Mouse (Mus musculus): ENCODE results near the gene Rpl36al. TPM values are rescaled to one million over a fixed set of nuclear protein-coding genes. Genes with fewer than 3 reads are reported as not detected.
"Not testable (repeated sequence)": the region's sequence is repeated elsewhere in the genome, so short reads cannot be mapped to it uniquely, and the experiment has no call there.

The Rpl36al gene
- total RNA-seq, 2 experiments from 2014 or later, result 310 to 322 TPM

DNA sequence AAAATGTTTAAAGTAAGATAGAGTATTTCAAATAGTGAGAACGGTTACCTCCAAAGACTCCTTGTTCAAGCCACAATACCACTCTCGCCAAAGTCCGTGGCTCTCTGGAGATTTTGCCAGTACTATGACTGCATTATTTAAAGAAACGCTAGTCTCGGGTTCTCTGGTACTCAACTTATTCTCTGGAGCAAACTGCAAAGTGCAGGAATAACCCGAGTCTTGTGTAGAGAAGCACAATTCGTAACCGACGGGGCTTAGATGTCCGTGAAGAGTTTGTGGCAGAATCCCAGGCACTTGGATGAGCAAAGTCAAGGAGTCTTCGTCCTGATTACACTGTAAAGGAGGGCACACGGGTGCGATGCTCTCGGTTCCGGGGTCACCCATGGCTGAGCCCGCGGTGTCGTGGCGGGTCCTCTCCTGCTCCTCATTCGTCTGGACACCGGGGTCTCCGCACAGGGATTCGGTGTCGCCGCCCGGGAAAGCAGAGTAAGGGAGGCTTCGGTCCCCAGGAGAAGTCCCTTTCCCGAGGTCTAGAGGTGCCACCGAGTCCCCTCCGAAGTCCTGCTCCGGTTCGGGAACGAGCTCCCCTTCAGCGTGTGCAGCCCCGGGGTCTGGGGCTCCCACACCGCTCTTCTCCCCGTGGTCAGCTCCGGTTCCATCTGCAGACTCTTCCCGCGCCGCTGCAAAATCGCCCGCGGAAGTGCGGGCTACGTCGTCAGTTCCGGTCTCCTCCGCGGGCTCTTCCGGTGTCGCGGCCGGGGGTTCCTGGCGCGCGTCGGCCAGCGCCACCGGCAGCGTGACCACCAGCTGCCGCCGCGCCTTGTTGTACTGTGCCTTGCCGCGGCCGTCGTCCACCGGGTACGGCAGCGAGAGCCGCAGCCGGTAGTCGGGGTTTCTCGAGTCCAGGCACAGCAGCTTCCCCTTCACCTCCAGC lies 12.8 kb upstream of the Rpl36al start, which contains the start of gene Gm49383:
TSS of gene Gm49383 (minus strand) at position 661 of the 934 bp plus-strand sequence.
- peak; percentile 43 to 72 for DNase-seq (ENCODE audit: low spot score in 2 of 2)

GRCm38 (mm10) chr12:69192637-69193036 lies 8.8 kb upstream of the Rpl36al start:
- no peak for DNase-seq (ENCODE audit: low spot score in 2 of 2)

- no peak for DNase-seq (ENCODE audit: low spot score in 2 of 2)
These were observed 7.5 kb upstream of the Rpl36al start for GRCm38 (mm10) chr12:69191396-69191795.

DNA sequence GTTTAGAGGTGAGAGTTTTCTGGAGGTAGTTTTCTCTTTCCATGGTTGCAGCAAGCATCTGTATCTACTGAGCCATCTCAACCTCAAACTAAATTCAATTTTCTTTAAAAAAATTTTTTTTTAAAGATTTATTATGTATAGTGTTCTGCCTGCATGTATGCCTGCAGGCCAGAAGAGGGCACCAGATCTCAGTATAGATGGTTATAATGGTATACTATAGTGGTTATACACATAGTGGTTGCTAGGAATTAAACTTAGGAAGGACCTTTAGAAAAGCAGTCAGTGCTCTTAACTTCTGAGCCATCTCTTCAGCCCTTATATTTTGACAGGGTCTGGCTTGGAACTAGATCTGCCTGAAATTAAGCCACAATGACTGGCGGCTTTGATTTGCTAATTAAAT lies 6.6 kb upstream of the Rpl36al start:
- no peak for DNase-seq (ENCODE audit: low spot score in 2 of 2)

DNA sequence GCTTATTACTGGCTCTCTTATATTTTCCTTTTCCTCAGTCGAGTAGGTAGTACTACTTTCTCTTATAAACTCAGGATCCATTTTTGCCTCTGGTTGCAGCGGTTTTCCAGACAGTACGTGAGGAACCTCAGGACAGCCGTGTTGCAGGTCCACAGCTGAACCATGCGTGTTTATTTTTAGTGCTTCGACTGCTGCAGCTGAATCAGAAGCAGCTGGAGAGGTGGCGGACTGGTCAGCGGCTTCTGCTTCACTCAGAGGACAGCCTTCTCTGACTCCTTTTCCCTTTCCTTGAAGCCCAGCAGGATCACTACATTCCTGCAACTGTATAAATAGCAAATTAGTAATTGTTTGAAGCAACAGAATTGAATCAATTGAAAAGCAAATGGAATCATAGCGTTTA lies 6.2 kb upstream of the Rpl36al start:
- no peak for DNase-seq (ENCODE audit: low spot score in 2 of 2)

- no peak for DNase-seq (ENCODE audit: low spot score in 2 of 2)
These were observed 3.1 kb upstream of the Rpl36al start for GRCm38 (mm10) chr12:69186811-69187471.

GRCm38 (mm10) chr12:69185371-69185770 lies 1.5 kb upstream of the Rpl36al start:
- DNase-seq (ENCODE audit: low spot score in 2 of 2), result no peak

DNA sequence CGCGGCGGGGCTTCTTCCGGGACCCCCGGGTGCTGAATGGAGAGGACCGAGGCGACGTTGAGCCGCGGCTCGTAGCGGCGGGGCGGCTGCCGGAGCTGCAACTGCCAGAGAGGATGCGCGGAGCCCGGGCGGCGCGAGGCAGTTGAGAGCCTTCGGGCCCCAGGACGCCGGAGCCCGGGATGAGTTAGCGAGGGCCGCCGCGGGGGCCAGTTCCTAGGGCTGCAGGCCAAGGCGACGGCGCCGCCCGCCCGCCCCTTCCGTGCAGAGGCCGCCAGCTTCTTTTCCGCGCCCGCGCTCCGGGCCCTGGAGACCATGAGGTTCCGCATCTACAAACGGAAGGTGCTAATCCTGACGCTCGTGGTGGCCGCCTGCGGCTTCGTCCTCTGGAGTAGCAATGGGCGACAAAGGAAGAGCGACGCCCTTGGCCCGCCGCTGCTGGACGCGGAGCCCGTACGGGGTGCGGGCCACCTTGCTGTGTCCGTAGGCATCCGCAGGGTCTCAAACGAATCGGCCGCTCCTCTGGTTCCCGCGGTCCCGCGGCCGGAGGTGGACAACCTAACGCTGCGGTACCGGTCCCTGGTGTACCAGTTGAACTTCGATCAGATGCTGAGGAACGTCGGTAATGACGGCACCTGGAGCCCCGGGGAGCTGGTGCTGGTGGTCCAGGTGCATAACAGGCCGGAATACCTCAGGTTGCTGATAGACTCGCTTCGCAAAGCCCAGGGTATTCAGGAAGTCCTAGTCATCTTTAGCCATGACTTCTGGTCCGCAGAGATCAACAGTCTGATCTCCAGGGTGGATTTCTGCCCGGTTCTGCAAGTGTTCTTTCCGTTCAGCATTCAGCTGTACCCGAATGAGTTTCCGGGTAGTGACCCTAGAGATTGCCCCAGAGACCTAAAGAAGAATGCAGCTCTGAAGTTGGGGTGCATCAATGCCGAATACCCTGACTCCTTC lies 736 bp upstream of the Rpl36al start:
- DNase-seq (ENCODE audit: low spot score in 2 of 2), result peak; percentile 36 to 71

- DNase-seq (ENCODE audit: low spot score in 2 of 2), result no peak
These were observed 2.1 kb downstream of the Rpl36al start for GRCm38 (mm10) chr12:69181800-69182199.

- no peak for DNase-seq (ENCODE audit: low spot score in 2 of 2)
These were observed 4.5 kb downstream of the Rpl36al start for GRCm38 (mm10) chr12:69179371-69179770.

DNA sequence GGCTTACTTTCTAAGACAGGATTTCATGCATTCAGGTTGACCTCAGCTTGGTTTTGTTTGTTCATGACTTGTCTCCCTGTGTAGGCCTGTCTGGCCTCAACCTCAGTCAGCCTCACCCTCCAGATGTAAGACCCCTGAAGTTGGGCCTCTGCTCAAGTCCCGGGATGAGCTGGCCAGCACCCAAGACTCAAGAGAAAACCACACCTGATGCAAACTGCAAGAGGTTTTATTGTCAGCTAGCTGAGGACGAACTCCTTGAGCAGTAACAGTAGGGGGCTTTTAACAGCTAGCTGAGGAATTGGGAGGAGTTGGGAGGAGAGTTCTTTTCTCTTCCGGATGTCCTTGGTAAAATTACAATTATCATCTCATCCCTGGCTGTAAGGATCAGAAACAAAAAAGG lies 6.4 kb downstream of the Rpl36al start:
- DNase-seq (ENCODE audit: low spot score in 2 of 2), result no peak

- DNase-seq (ENCODE audit: low spot score in 2 of 2), result no peak
These were observed 7.9 kb downstream of the Rpl36al start for GRCm38 (mm10) chr12:69175975-69176374.

- DNase-seq (ENCODE audit: low spot score in 2 of 2), result no peak
These were observed 12.6 kb downstream of the Rpl36al start for GRCm38 (mm10) chr12:69171307-69171706.

DNA sequence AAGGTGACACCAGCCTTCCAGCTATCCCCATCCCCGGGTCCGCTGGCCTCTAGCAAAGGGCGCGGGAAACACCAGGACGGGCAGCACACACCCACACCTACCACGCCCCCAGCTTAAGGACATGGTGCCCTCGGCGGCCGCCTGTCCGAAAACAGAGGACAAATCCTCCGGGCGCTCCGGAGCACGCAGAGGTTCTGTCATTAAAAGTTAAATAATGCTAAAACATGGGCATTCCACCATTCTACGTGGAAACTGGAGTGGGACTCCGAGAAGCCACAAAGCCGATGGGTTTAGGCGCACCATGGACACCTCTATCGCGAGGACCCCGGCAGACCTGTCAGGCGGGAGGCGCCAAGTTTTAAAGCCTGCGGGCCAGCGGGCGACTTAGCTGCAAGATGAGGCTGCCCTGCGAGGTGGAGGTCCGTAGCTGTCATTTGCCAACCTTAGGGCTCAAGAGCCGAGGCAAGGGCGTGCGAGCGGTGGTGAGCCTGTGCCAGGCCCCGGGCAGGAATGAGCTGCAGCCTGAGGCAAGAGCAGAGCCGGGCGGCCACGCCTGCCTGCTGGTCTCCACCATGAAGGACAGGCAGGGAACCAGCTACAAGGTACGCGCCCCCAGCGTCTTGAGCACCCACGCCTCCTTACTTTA lies 15.3 kb downstream of the Rpl36al start, which contains the start of gene Lrr1:
TSS of gene Lrr1 (plus strand) at position 354 of the 646 bp plus-strand sequence.
- DNase-seq (ENCODE audit: low spot score in 2 of 2), result peak; percentile 57 to 89

GRCm38 (mm10) chr12:69167656-69168460 lies 16.0 kb downstream of the Rpl36al start:
- no peak for DNase-seq (ENCODE audit: low spot score in 2 of 2)

- DNase-seq (ENCODE audit: low spot score in 2 of 2), result not testable (repeated sequence)
These were observed 16.9 kb downstream of the Rpl36al start for GRCm38 (mm10) chr12:69166861-69167581.

GRCm38 (mm10) chr12:69164904-69165303 lies 19.0 kb downstream of the Rpl36al start:
- DNase-seq (ENCODE audit: low spot score in 2 of 2), result no peak

DNA sequence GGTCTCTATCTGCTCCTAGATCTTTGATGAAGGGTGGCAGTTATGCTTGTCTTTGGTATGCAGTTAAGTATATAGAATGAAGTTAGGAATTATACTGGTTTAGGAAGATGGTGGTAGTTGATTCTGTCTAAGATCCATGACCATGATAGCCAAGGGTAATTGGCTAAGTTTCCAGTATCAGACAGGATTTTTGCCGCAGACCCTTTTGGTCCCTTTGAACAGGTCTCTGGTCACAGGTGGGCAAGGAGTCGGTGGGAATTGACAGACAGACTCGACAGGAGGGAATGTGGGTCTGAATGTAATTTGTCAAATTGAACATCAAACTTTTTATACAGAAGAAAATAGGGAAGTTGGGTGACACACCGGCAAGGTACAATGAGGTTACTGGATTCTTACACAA lies 20.3 kb downstream of the Rpl36al start:
- not testable (repeated sequence) for DNase-seq (ENCODE audit: low spot score in 2 of 2)

- not testable (repeated sequence) for DNase-seq (ENCODE audit: low spot score in 2 of 2)
These were observed 23.2 kb downstream of the Rpl36al start for GRCm38 (mm10) chr12:69160677-69161076.

Data from gastrocnemius, postnatal 4 days (tissue).